Mouse (Mus musculus): Measurements from ENCODE around the gene Kcnab3.
"Not testable (repeated sequence)": the region's sequence is repeated elsewhere in the genome, so short reads cannot be mapped to it uniquely, and the experiment has no call there.

Gene Kcnab3

GRCm38 (mm10) chr11:69325628-69326407, at the start of gene Kcnab3:
TSS of gene Kcnab3 (plus strand) at chr11:69326258.
- peak; percentile 96 for DNase-seq (ENCODE audit: low read depth)

GRCm38 (mm10) chr11:69277267-69277666, 48.8 kb upstream of the Kcnab3 start:
- no peak for DNase-seq (ENCODE audit: low read depth)

GRCm38 (mm10) chr11:69291111-69291510, 34.9 kb upstream of the Kcnab3 start:
- peak; percentile 71 for DNase-seq (ENCODE audit: low read depth)

DNA sequence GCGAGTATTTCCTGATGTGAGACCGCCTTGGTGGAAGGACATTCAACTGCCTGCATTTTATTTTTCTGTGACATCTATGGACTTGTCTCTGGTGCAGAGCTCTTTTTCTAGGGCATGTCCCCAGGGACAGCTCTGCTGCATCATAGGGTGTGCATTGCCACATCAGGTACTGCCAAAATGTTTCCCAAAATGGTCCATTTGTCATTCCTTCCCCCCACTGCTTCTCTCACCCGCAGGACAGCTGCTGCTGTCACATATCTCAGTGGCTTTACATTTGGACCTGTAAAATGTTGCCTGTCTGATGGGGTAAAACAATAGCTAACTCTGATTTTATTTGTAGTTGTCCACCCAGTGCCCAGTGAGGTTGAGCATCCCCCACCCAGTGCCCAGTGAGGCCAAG, 30.8 kb upstream of the Kcnab3 start:
- DNase-seq (ENCODE audit: low read depth), result no peak

- no peak for DNase-seq (ENCODE audit: low read depth)
These were observed 28.3 kb upstream of the Kcnab3 start for GRCm38 (mm10) chr11:69297799-69298198.

DNA sequence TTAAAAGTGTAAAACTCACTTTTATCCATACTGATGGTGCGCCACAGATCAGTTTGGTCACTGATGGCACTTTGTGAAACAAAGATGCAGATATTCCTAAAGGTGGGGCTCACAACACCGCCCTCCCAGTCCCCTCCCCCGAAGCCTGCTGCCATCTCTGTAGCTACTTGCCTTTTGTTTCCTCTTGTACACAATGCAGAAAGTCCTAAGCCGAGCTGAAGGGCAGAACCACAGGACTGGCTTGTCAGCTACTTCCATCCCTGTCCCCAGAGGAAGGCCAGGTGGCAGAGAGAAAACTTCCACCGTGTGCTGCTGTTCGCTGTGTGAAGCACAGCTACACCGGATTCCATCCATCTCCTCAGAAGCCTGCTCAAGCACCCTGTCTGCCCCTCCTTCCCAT, 27.8 kb upstream of the Kcnab3 start:
- no peak for DNase-seq (ENCODE audit: low read depth)

- no peak for DNase-seq (ENCODE audit: low read depth)
These were observed 23.2 kb upstream of the Kcnab3 start for GRCm38 (mm10) chr11:69302817-69303216.

DNA sequence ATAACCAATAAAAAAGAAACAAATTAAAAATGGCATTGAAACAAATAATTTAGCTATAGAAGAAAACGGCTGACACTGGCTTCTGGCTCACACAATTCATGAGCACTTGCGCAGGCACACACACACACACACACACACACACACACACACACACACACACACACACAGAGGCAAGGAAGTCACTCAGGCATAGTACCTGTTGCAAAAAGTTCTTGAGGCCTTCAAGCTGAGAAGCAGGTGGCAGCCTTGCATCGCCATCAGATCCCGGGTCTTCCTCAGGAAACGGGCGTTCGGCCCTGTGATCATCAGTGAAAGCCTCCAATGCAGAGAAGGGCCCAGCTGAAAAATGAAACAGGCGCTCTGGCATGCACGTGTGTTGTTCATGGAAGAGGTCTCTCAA, 20.8 kb upstream of the Kcnab3 start:
- DNase-seq (ENCODE audit: low read depth), result no peak

DNA sequence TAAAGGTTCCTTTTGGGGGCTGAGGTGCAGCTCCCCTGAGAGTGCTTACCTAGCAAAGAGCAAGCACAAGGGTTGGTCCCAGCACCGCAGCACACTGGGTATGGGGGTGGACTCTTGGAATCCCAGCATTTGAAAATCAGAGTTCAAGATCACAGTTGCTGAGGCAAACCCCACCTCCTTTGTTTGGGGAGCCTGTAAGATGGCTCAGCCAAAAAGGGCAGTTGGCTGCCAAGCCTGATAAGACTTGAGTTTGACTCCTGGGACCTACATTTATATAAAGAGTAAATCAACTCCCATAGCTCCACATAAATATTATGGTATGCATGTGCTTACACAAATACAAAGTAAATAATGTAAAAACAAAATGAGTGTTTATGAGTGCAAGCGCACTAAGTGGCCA, 20.0 kb upstream of the Kcnab3 start:
- DNase-seq (ENCODE audit: low read depth), result no peak

DNA sequence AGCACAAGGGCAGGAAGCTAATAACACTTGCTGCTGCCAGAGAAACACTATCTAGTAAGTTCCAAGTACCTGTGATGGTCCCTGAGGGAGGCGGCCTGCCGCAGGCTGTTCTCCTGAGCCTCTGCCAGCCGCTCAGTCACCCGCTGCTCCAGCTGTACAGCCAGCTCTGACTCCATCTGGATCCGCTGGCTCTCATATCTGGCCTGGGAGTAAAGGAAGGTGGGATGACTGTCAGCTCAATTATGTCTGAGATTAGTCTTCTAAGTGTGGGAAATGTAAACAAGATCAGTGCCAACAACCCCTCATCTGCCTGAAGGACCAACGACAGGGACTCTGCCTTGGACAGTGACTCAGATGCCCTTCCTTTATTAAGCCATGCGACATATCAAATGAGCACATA, 14.8 kb upstream of the Kcnab3 start:
- DNase-seq (ENCODE audit: low read depth), result no peak

DNA sequence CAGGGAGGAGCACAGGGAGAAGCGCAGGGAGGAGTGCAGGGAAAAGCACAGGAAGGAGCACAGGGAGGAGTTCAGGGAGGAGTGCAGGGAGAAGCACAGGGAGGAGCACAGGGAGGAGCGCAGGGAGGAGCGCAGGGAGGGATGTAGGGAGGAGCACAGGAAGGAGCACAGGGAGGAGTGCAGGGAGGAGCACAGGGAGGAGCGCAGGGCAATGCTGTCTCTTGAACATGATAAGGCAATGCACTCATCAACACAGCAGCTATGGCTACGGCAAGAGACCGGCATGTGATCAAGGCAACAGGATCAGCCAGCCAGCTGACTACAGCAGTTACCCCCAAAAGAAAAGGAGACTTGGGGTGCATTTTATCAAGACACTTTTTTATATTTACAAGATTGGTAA, 9.7 kb upstream of the Kcnab3 start:
- no peak for DNase-seq (ENCODE audit: low read depth)

- DNase-seq (ENCODE audit: low read depth), result not testable (repeated sequence)
These were observed 8.1 kb upstream of the Kcnab3 start for GRCm38 (mm10) chr11:69318000-69318399.

DNA sequence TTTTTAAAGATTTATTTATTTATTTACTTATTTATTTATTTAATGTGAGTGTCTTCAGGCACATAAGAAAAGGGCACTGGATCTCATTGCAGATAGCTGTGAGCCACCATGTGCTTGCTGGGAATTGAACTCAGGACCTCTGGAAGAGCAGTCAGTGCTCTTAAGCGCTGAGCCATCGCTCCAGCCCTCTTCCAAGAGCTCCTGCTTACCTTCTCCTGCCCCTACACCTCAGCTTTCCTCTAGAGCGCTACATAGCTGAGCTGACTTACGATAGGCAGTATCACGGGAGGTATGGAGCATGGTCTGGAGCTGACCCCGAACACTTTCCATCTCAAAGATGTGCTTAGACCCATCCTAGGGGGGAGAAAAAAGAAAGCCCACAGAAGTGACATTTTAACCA, 4.5 kb upstream of the Kcnab3 start:
- DNase-seq (ENCODE audit: low read depth), result no peak

- peak; percentile 33 for DNase-seq (ENCODE audit: low read depth)
These were observed 4.0 kb upstream of the Kcnab3 start for GRCm38 (mm10) chr11:69322010-69322409.

DNA sequence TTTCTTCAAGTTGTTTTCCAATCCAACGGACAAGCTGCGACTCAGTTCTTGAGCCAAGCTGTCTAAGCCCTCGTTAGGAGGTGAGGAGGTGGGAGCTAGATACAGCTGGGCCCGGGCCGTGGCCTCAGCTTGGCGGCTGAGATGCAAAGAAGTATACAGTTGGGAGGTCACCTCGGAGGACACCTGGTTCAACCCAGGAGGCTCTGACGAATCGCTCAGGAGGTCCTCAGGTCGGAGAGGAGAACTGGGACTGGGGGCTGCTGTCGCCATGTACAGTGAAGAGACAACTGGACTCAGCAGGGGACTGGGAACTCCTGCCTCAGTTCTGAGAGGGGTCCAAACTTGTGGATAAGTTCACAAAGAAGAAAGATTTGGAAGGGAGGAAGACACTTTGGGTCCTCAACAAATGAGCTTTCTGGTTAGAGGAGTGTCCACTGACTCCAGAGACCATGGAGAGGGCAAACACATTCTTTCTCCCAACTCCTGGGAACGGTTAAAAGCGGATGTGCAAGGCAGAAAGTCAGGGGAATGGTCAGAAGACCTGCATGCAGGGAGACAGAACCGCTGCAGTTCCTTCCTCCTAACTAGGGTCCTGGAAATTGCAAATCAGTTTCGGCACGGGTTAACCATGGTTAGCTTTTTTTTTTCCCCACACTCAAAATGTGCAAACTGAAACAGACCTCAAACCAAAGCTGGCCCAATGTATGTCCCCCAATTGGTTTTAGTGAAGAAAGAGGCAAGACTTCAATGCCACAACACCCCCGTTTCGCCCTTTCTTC, 3.2 kb upstream of the Kcnab3 start:
- peak; percentile 48 for DNase-seq (ENCODE audit: low read depth)

GRCm38 (mm10) chr11:69323667-69324111, 2.4 kb upstream of the Kcnab3 start, which contains the start of the genes Cntrob and Trappc1:
TSS of gene Cntrob (minus strand) at chr11:69323775.
TSS of gene Trappc1 (plus strand) at chr11:69323980.
- DNase-seq (ENCODE audit: low read depth), result peak; percentile 100

GRCm38 (mm10) chr11:69324749-69325148, 1.3 kb upstream of the Kcnab3 start:
- no peak for DNase-seq (ENCODE audit: low read depth)

DNA sequence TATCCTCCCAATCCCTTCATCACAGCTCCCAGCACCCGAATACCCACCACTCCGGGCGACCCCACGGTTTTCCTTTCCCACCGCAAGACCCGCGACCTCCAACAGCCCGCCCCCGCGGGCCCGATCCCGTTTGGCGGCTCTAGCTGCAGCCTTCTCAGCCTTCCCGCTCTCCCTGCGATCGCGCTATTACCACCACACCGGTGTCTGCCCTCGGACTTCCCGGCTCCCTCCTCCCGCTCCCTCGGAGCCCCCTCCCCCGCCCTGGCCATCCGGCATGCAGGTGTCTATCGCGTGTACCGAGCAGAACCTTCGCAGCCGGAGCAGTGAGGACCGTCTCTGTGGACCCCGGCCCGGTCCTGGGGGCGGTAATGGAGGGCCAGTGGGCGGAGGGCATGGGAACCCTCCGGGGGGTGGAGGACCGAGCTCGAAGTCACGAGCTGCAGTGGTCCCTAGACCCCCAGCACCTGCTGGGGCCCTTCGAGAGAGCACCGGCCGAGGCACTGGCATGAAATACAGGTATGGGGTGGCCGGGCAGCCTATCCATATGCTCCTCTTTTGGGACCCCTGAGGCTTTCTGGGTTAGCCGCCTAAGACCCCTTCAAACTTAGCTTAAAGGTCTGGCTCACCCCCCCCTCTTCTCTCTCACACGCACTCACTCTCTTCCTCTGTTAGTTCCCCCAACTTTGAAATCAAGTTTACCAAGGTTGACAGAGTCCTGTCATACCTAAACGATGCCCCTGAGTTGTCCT, 524 bp downstream of the Kcnab3 start:
- no peak for DNase-seq (ENCODE audit: low read depth)

DNA sequence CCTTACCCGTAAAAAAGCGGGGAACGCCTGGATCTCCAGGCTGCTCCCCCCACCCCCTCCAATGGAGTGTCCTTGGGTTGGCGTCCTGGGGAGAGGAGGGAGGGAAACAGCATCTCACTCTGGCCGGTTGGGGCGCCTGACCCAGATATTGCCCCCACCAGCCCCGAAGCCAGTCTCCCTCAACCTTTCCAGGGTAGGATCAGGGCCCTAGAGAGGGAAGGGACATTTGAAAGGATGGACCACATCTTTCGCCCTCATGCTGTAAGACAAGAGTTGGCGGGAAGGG, 1.0 kb downstream of the Kcnab3 start:
- DNase-seq (ENCODE audit: low read depth), result no peak

DNA sequence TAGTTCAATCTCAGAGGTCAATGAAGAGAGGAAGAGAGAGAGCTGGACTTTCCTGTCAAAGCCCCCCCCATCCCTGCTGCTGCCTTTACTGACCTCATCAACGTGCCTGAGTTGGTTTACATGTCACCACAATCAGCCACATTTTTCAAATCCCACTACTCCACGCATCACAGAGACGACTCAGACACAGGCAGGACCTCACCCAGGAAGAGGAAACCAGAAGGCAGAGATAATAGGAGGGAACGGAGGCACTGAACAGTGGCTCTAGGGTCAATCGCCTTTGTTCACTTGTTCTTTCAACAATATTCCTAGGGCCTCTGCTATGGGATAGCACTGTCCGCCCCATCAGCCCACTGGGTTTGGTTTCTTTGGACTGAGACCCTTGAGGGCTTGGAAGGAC, 1.6 kb downstream of the Kcnab3 start:
- no peak for DNase-seq (ENCODE audit: low read depth)

GRCm38 (mm10) chr11:69328517-69328916, 2.5 kb downstream of the Kcnab3 start:
- no peak for DNase-seq (ENCODE audit: low read depth)

DNA sequence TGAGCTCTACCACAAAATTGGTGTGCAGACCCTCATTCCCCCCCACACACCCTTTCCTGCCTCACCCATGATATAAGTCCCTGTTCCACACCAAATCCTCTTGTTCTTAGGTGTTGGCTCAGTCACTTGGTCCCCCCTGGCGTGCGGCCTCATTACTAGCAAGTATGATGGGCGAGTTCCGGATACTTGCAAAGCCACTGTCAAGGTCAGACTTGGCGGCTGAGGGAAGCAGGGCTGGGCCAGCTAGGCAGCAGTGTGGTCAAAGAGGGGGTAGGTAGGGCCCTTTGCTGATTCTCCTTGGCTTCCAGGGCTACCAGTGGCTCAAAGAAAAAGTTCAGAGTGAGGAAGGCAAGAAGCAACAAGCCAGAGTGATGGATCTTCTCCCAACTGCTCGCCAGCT, 5.1 kb downstream of the Kcnab3 start:
- DNase-seq (ENCODE audit: low read depth), result peak; percentile 87

DNA sequence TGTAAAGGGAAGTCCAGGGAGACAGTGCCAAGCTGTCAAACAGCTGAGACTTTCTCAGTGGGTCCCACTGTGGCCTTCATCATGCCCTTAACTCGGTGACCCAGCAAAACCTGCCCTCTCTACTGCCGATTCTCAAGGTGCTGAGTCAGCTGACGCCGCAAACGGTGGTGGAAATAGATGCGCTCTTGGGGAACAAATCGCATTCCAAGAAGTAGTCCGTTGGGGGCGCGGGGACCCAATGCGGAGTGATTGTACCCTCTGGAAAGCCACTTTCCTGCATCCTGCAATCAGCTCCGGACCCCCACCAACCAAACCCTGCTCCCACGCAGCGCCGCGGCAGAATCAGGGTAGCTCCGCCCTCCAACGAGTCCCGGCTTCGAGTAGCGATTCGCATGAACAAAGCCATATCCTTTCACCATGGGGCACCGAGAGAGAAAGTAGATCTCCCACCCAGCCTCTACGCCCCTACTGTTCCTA, 5.9 kb downstream of the Kcnab3 start:
- DNase-seq (ENCODE audit: low read depth), result peak; percentile 68

Data from 416B (cell line).